Mouse (Mus musculus) R1 (cell line): ENCODE data around the gene Trim54.
A peak's percentile ranks its signal among the peaks of the same experiment; 100 is the strongest.

ENCODE experiments used
- DNase-seq: peaks from one replicate; pipeline ENCODE4 v3.0.0-alpha.2; 2018; ENCODE audit warnings: low read depth, low spot score

The Trim54 gene

DNA sequence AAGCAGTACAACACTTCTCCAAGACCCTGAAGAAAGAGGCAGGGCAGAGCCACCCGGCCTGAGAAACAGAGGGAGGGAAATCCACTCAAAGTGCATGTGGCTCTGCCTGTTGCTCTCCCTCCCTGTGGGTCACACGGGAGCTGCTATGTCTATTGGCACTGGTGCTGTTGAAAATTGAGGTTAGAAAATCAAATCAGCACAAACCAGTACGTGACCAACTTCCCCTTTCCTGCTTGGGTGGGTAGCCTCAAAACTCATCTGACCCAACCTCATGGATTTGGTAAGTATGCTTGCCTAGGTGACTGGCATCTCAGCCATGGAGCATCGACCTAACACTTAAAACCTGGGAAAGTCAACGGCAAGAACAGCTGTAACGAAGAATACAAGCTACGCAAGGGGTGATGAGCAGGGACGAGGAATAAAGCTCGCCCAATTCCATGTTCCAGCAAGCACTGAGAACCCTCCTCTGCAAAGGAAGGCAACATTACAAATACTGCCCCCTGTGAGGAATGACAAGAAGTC is 10.6 kb upstream of the Trim54 start, which contains the start of gene Dnajc5g:
Gene Dnajc5g, plus strand, starts transcription at position 472 of the 522 bp plus-strand sequence.
- DNase-seq, result no peak

DNA sequence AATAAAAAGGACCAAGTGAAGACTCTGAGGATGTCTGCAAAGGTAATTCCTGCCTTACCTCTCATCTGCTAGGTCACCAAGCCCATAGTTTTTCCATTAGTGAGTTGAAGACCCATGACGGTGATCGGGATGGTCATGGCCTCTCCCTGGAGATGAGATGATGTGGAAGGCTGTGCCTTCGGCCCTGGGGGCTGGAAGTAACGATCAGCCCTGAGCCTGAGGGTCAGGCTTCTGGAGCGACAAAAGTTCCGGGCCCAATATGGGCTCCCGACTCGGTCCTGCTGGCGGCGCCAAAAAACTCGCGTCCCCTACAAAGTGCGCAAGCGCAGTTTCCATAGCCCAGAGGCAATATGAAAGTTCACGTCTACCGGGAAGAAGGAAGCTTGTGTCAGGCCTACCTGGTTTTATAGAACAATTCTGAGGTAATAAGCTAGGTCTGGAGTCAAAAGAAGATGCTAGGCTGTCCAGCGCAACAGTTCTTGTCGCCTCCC is 8.5 kb upstream of the Trim54 start, which contains the start of gene Slc30a3:
Gene Slc30a3, minus strand, starts transcription at position 238 of the 491 bp plus-strand sequence.
- peak; percentile 57 for DNase-seq

DNA sequence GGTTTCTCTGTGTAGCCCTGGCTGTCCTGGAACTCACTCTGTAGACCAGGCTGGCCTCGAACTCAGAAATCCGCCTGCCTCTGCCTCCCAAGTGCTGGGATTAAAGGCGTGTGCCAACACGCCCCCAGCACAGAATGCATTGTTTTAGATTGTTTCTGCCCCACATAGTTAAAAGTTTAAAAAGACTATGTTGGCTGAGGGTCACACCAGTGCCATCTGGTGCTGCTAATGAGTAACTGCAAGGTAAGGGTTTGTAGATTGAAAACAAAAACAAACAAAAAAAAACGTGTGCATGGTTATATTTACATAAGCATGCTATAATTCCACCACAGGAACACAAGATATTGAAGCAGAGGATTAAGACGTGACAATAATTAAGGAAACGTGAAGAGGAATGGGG is 5.7 kb upstream of the Trim54 start:
- peak; percentile 59 for DNase-seq

- peak; percentile 61 for DNase-seq
Observed at GRCm38 (mm10) chr5:31116912-31117311, 400 bp downstream of the Trim54 start.

- no peak for DNase-seq
Observed at GRCm38 (mm10) chr5:31121111-31121510, 4.6 kb downstream of the Trim54 start.

GRCm38 (mm10) chr5:31123481-31123880 is 7.0 kb downstream of the Trim54 start:
- no peak for DNase-seq

DNA sequence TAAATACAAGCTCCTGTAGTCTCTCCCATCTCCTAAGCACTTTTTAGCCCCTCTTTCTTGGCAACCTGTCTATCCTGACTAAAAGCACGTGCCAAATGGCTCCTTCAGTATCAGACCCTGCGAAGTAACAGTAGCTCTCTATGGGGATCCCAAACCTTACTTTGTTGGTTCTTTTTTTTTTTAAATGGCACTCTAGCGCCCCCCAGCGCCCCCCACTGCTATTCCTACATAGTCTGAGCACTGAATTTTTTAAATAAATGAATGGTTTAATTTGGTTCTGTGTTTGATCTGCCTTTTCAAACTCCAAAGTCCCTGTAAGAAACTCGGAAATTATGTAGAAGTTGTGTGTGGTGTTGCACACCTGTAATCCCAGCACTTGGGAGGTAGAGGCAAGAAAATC is 9.5 kb downstream of the Trim54 start:
- peak; percentile 45 for DNase-seq

- DNase-seq, result peak; percentile 43
Observed at GRCm38 (mm10) chr5:31136730-31137424, 20.4 kb downstream of the Trim54 start.

DNA sequence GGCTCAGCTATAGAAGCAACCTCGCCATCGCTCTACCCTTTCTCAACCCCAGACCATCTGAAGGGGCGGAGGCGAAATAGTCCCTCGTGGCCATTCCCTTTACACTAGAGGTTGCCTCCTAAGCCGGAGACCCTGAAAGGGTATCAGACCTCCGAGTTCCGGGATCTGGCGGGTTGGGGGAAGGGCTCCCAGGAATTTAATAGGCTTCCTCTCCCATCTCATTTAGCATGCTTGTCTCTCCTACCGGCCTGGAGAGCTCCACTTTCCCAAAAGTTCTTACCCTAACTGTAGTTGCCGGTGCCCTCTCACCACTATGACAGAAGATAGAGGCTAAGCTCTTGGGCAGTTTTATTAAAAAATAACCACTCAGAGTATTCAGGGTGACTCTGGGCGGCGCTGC is 21.1 kb downstream of the Trim54 start:
- peak; percentile 52 for DNase-seq

- DNase-seq, result peak; percentile 69
Observed at GRCm38 (mm10) chr5:31138241-31138967, 21.9 kb downstream of the Trim54 start, which contains the start of gene Ucn. Gene Ucn (minus strand): TSS chr5:31138829.

DNA sequence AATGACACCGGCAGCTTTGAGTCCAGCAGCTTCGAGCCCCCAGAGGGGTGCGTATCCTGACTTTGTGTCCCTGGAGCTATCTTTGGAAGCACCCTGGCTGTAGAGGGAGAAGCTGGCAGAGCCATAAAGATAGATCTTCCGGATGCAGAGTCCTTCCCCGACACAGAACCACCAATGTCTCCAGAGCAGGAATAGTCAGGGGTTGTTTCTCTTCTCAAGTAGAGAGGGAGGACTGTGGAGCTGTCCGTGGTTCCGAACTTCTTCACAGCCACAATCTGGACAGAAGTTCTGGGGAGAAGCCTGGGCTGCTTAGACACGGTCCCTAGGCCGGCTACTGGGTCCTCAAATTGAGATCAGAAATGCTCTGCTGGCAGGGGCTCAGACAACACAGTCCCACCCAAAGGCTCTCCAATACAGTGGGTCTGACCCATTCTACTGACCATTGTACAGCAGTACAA is 22.5 kb downstream of the Trim54 start:
- peak; percentile 84 for DNase-seq

DNA sequence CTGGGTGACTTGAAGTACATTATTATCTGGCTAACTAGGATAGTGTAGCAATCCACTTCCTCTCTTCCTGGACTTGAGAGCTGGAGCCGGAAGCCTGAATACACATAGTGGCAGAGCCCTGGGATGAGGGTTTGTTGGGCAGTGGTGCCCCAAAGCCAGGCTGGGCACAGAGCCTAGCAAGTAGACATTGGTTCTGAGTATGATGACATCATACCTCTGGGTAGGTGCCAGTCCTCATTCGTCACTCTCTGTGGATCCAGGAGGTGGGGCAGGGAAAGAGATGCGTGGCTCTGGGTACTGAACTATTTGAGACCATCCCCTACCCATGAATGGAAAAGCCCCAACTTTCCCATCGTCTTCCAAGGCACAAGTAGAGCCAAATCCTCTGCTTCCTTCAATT is 33.3 kb downstream of the Trim54 start:
- DNase-seq, result no peak

DNA sequence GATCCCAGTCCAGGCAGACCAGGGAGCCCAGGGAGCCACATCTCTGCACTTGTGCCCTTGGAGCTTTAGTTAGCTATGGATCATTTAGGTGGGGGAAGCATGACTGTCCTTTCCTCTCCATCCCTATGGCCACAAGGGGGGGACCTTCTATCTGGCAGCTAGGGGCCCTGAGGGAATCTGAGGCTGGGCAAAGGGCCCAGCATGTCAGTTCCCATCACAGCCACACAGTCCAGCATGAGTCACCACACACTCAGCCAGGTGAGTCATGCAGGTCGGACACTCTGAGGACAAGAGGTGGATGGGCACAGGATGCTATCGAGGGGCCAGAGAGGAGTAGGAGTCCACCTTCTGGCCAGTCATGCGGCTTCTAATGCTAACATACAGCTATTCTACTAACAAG is 35.2 kb downstream of the Trim54 start:
- DNase-seq, result peak; percentile 25

DNA sequence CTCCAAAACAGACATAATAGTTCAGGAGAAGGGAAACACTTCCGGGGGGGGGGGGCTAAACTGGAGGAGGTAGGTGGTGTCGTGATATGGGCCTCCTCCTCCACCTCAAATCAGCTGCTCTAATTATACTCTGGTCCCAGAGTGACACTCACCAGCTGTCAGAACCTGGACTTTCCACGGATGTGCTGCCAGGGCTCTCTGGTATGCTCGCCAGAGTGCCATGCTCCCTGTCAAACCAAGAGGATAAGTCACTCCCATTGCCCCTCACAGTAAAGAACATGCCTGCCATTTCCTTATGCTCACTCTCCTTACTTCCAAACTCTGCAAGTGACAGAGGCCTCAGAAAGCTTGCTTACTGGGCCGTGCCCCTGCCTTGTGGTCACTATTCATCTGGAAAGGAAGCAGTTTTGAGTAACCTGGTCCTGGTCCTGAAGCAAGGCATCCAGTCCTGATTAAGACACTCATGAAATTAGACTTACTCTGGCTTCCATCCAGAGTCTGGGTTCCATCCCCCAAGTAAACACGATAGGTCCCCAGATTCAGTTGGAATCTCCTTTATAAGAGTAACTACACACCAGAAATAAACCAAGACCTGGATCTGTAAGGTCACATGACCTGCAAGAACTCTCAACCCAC is 37.1 kb downstream of the Trim54 start:
- DNase-seq, result no peak

DNA sequence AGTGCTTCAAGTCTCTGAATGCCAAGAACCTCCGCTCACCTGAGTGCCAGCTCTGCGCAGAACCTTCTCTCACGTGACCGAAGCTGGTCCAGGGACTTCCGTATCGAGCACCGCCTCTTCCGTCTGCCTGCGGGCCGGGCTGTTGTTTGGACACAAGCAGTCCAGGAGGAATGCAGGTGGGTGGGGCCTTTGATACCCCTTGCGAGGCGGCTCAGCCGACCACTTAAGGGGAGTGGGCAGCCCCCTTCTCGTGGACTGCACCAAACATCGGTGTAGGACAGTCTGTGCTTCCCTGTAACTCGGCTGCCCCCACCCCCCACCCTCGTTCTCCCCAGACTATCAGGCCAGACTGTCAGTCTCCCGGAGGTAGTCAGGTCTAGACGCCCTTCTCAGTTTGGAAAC is 37.6 kb downstream of the Trim54 start, which contains the start of gene Mpv17:
Gene Mpv17, minus strand, starts transcription at position 100 of the 402 bp plus-strand sequence.
- DNase-seq, result peak; percentile 95

DNA sequence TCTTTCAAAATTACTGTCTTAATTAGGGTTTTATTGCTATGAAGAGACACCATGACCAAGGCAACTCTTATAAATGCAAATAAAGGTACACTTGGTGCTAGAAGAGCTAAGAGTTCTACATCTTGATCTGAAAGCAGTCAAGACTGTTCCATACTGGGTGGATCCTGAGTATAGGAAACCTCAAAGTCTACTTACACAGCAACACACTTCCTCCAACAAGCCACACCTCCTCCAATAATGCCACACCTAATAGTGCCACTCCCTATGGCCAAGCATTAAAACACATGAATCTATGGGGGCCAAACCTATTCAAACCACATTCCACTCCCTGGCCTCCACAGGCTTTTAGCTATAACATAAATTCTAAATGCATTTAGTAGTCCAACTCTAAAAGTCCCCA is 46.0 kb downstream of the Trim54 start:
- no peak for DNase-seq

- DNase-seq, result no peak
Observed at GRCm38 (mm10) chr5:31164878-31165277, 48.4 kb downstream of the Trim54 start.

DNA sequence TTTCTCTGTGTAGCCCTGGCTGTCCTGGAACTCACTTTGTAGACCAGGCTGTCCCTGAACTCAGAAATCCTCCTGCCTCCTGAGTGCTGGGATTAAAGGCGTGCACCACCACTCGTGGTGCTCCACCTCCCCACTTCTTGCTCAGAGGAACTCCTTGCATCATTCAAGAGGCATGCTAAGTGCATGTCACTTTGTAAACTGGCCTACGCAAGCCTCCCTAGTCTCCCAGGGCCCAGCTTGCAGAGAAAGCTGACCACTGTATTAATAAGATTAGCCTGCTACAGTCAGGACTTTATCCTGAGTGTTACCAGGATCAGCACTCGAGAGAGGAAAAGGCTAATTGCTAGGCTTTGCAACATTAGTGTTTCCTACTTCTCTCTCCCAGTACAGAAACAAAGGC is 52.1 kb downstream of the Trim54 start:
- DNase-seq, result no peak

- peak; percentile 87 for DNase-seq
Observed at GRCm38 (mm10) chr5:31179301-31179765, 62.8 kb downstream of the Trim54 start.

DNA sequence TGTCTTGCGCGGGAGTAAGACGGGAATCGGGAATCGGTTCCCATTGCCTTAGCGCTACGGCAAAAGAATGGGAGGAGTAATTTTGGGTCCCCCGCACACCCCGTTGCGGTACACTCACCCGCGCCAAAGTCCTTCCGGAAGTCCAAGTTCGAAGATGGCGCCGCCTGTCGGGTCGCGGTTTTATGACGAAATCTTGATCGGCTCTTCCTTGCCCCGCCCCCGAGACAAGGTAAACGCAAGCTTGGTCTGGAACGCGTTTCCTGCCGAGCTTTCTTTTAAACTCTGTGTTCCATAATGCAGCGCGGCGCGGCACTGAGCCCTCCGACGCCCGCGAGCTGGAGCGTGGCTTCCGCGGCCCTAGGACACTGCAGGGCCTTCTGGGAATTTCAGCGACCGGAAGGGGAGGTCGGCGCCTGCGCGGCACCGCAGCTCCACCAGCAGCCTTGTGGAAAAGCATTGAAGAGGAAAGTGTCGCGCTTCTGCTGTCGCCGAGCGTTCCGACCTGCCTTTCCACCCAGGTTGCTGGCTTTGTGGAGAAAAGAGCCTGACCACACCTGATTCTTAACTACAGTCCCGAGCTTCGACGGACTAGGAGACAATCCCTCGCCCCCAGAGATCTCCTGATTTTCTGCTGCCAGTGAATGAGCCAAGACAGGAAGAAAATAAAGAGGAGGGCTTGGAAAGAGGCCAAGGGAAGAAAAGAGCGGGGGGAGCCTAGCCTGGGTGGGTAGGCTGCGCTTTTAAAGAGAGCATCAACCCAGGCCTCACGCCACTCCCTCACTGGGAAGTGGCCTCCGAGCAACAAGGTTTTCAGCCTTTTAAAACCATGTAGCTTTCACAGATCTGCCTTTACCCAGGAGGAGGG is 63.5 kb downstream of the Trim54 start, which contains the start of the genes Gm29609 and Gtf3c2:
Gene Gm29609, minus strand, starts transcription at position 146 of the 865 bp plus-strand sequence.
Gene Gtf3c2, minus strand, starts transcription at position 379 of the 865 bp plus-strand sequence.
- peak; percentile 99 for DNase-seq
